Comparison of ENCODE assay signal across 7 mouse cellular contexts in the genomic region with DNA sequence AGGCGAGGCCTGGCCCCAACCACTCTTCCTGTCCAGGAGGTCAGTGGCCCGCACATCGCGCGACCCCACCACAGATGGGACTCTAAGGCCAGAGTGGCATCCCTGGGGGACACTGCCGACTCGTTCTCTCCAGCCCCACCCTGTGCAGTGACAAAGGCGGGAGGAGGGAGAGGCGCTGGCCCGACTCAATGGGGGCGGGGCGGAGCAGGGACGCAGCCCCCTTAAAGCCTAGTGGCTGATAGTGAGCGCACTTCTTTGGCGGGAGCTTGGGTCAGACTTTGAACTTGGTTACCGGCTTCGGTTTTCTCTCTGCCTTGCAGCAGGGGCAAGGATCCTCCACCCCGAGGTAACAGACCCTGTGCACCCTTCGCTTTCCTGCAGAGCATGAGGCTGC. TPM values are rescaled to one million over a fixed set of nuclear protein-coding genes. Genes with fewer than 3 reads are reported as not detected.
DNase-seq lines count a peak whose midpoint lies in the region; ATAC-seq lines count a peak whose summit lies in the region.

No protein-coding gene starts in this region.

- DNase-seq in neural tube, embryonic 11.5 days (ENCODE audit: low spot score) = no peak
- no peak for DNase-seq in neural tube, embryonic 10.5 days (ENCODE audit: extremely low spot score, low spot score)
- no peak for DNase-seq in hindbrain, embryonic 10.5 days (ENCODE audit: low spot score)
- no peak for DNase-seq in urinary bladder, adult 18-20 months (ENCODE audit: low spot score in 2 of 2)
- DNase-seq in gastrocnemius, postnatal 10 days = no peak

- H3K4me3 ChIP-seq in neural tube, embryonic 11.5 days (ENCODE audit: low read depth, low read length) = 0 out of 2 replicates have a peak overlapping the region, but pooled peaks have one; percentile 6
- peak overlapping the region; percentile 36 for H3K4me3 ChIP-seq in hindbrain, embryonic 10.5 days
- H3K4me3 ChIP-seq in liver, embryonic 12.5 days = peak overlapping the region; percentile 48
- H3K4me3 ChIP-seq in stomach, embryonic 15.5 days (replicated peaks) = peak overlapping the region; percentile 27

- peaks cover 49% of the 10 kb centered on the region for H3K27me3 ChIP-seq in neural tube, embryonic 11.5 days (ENCODE audit: control insufficient read depth, insufficient read depth, low read length)
- peaks cover 92% of the 10 kb centered on the region for H3K27me3 ChIP-seq in hindbrain, embryonic 10.5 days (ENCODE audit: insufficient read depth, poor library complexity, severe bottlenecking)
- H3K27me3 ChIP-seq in liver, embryonic 12.5 days (replicated peaks) = peaks cover 84% of the 10 kb centered on the region
- peaks cover 56% of the 10 kb centered on the region for H3K27me3 ChIP-seq in stomach, embryonic 15.5 days (replicated peaks)

- no peak overlapping the region for H3K27ac ChIP-seq in neural tube, embryonic 11.5 days (ENCODE audit: low read depth, low read length)
- no peak overlapping the region for H3K27ac ChIP-seq in hindbrain, embryonic 10.5 days
- no peak overlapping the region for H3K27ac ChIP-seq in liver, embryonic 12.5 days
- no peak overlapping the region for H3K27ac ChIP-seq in stomach, embryonic 15.5 days

- 0 out of 2 replicates have a peak overlapping the region, but pooled peaks have one; percentile 10 for H3K4me2 ChIP-seq in neural tube, embryonic 11.5 days (ENCODE audit: low read depth)
- H3K4me2 ChIP-seq in liver, embryonic 12.5 days = peak overlapping the region; percentile 72
- peak overlapping the region; percentile 55 for H3K4me2 ChIP-seq in stomach, embryonic 15.5 days

- peaks cover 9% of the 10 kb centered on the region; the same call in 1 of the 2 replicates for H3K4me1 ChIP-seq in neural tube, embryonic 11.5 days (ENCODE audit: control insufficient read depth, insufficient read depth, low read length)
- peaks cover 25% of the 10 kb centered on the region for H3K4me1 ChIP-seq in hindbrain, embryonic 10.5 days (replicated peaks)
- H3K4me1 ChIP-seq in liver, embryonic 12.5 days = peaks cover 25% of the 10 kb centered on the region
- peaks cover 20% of the 10 kb centered on the region for H3K4me1 ChIP-seq in stomach, embryonic 15.5 days

- WGBS in neural tube, embryonic 11.5 days = 2% methylated on average over 19 of the region's 19 CpGs
- WGBS in hindbrain, embryonic 10.5 days = 2% methylated on average over 19 of the region's 19 CpGs
- WGBS in liver, embryonic 12.5 days (ENCODE audit: insufficient replicate concordance) = 3% methylated on average over 19 of the region's 19 CpGs
- WGBS in stomach, embryonic 15.5 days = 2% methylated on average over 19 of the region's 19 CpGs

- no peak for ATAC-seq in neural tube, embryonic 11.5 days (ENCODE audit: insufficient read depth, low FRiP score, low TSS enrichment)
- no peak; the same call in 1 of the 2 replicates for ATAC-seq in liver, embryonic 12.5 days
- no peak for ATAC-seq in stomach, embryonic 15.5 days (ENCODE audit: insufficient read depth, low FRiP score, low read depth)

- H3K9me3 ChIP-seq in neural tube, embryonic 11.5 days (ENCODE audit: control insufficient read depth, low read length) = no peaks in the 10 kb centered on the region
- no peaks in the 10 kb centered on the region for H3K9me3 ChIP-seq in hindbrain, embryonic 10.5 days
- H3K9me3 ChIP-seq in liver, embryonic 12.5 days (replicated peaks) = no peaks in the 10 kb centered on the region
- H3K9me3 ChIP-seq in stomach, embryonic 15.5 days = no peaks in the 10 kb centered on the region

- H3K9ac ChIP-seq in neural tube, embryonic 11.5 days (ENCODE audit: low read length) = no peak overlapping the region
- H3K9ac ChIP-seq in liver, embryonic 12.5 days = no peak overlapping the region
- no peak overlapping the region for H3K9ac ChIP-seq in stomach, embryonic 15.5 days

- H3K36me3 ChIP-seq in neural tube, embryonic 11.5 days (ENCODE audit: control insufficient read depth, insufficient read depth, low read length) = no peaks in the 10 kb centered on the region
- H3K36me3 ChIP-seq in hindbrain, embryonic 10.5 days = no peaks in the 10 kb centered on the region
- H3K36me3 ChIP-seq in liver, embryonic 12.5 days = no peaks in the 10 kb centered on the region
- H3K36me3 ChIP-seq in stomach, embryonic 15.5 days = no peaks in the 10 kb centered on the region

RNA-seq across cellular contexts. Expression of gene Hes2, which starts 0.6 kb away (rescaled TPM):
- polyA plus RNA-seq in neural tube, embryonic 11.5 days (2014; fragmentation: Nextera tagmentation; extraction: Ambion mirVana) = 2.9 and 3.5 TPM in 2 replicates
- 4.2 and 4.7 TPM in 2 replicates for polyA plus RNA-seq in hindbrain, embryonic 10.5 days (2016; fragmentation: Nextera tagmentation; extraction: Ambion mirVana)
- 0.05 TPM in 1 of 2 replicates, not detected in the other for polyA plus RNA-seq in liver, embryonic 12.5 days (2016; fragmentation: Nextera tagmentation; extraction: Ambion mirVana)
- polyA plus RNA-seq in stomach, embryonic 15.5 days (2015; fragmentation: Nextera tagmentation; extraction: Ambion mirVana) = 0.43 and 0.44 TPM in 2 replicates
- not detected for total RNA-seq in gastrocnemius, postnatal 10 days (2021)

RNA-seq across cellular contexts. Expression of gene Espn, which starts 7.1 kb away (rescaled TPM):
- polyA plus RNA-seq in neural tube, embryonic 11.5 days (2014; fragmentation: Nextera tagmentation; extraction: Ambion mirVana) = 0.48 and 1.1 TPM in 2 replicates
- 1.6 and 6.5 TPM in 2 replicates for polyA plus RNA-seq in hindbrain, embryonic 10.5 days (2016; fragmentation: Nextera tagmentation; extraction: Ambion mirVana)
- polyA plus RNA-seq in liver, embryonic 12.5 days (2016; fragmentation: Nextera tagmentation; extraction: Ambion mirVana) = 2.6 and 2.9 TPM in 2 replicates
- polyA plus RNA-seq in stomach, embryonic 15.5 days (2015; fragmentation: Nextera tagmentation; extraction: Ambion mirVana) = 15.9 and 19.2 TPM in 2 replicates
- 1 to 10 TPM; 1.1 to 1.2 TPM for total RNA-seq in gastrocnemius, postnatal 10 days (2021)

RNA-seq across cellular contexts. Expression of gene Acot7, which starts 18.7 kb away (rescaled TPM):
- polyA plus RNA-seq in neural tube, embryonic 11.5 days (2014; fragmentation: Nextera tagmentation; extraction: Ambion mirVana) = 159 and 173 TPM in 2 replicates
- polyA plus RNA-seq in hindbrain, embryonic 10.5 days (2016; fragmentation: Nextera tagmentation; extraction: Ambion mirVana) = 90.0 and 118 TPM in 2 replicates
- polyA plus RNA-seq in liver, embryonic 12.5 days (2016; fragmentation: Nextera tagmentation; extraction: Ambion mirVana) = 33.0 and 36.2 TPM in 2 replicates
- 60.0 and 63.1 TPM in 2 replicates for polyA plus RNA-seq in stomach, embryonic 15.5 days (2015; fragmentation: Nextera tagmentation; extraction: Ambion mirVana)
- 10 to 100 TPM; 11.9 to 14.1 TPM for total RNA-seq in gastrocnemius, postnatal 10 days (2021)

RNA-seq across cellular contexts. Expression of gene Tnfrsf25, which starts 43.5 kb away (rescaled TPM):
- polyA plus RNA-seq in neural tube, embryonic 11.5 days (2014; fragmentation: Nextera tagmentation; extraction: Ambion mirVana) = 0.42 and 0.62 TPM in 2 replicates
- 0.70 and 0.82 TPM in 2 replicates for polyA plus RNA-seq in hindbrain, embryonic 10.5 days (2016; fragmentation: Nextera tagmentation; extraction: Ambion mirVana)
- 0.74 and 0.87 TPM in 2 replicates for polyA plus RNA-seq in liver, embryonic 12.5 days (2016; fragmentation: Nextera tagmentation; extraction: Ambion mirVana)
- polyA plus RNA-seq in stomach, embryonic 15.5 days (2015; fragmentation: Nextera tagmentation; extraction: Ambion mirVana) = 0.84 and 1.4 TPM in 2 replicates
- 1 to 10 TPM in 1 of 2 experiments, under 1 TPM in 1; 0.82 to 2.9 TPM for total RNA-seq in gastrocnemius, postnatal 10 days (2021)

Comparison
In these comparisons a context has a peak if more than half of its experiments do, and no peak if none do; other contexts are left out.
1. H3K4me2 ChIP-seq: peak in every context shown above with its lines; median percentile 72 in liver, embryonic 12.5 days; 55 in stomach, embryonic 15.5 days; 10 in neural tube, embryonic 11.5 days.